Mouse (Mus musculus) heart, postnatal 0 days (tissue): ENCODE results near the gene Ercc1. TPM values are rescaled to one million over a fixed set of nuclear protein-coding genes. Genes with fewer than 3 reads are reported as not detected.

Experiments used
- ATAC-seq: fragments of 200-750 bp; cut with Nextera tagmentation; 2 replicates; pipeline ENCODE4 v1.8.0; 2017; ENCODE audit warnings: low read depth, moderate number of reproducible peaks, moderate library complexity; ENCODE audit not compliant: insufficient read depth
- DNase-seq: peaks from one replicate; pipeline ENCODE4 v3.0.0-alpha.2; 2016; ENCODE audit warnings: low spot score
- H3K27ac ChIP-seq: fragments of 300-500 bp; sonication (generic); 2 replicates; pipeline ENCODE4 v1.5.1; 2014; ENCODE audit warnings: low read depth, mild to moderate bottlenecking
- H3K27me3 ChIP-seq: fragments of 300-500 bp; sonication (generic); 2 replicates; pipeline ENCODE4 v1.6.1; 2014; ENCODE audit warnings: low read length, mixed read lengths; ENCODE audit not compliant: control insufficient read depth, insufficient read depth
- H3K36me3 ChIP-seq: fragments of 300-500 bp; sonication (generic); replicated peaks from 2 replicates; pipeline ENCODE4 v1.6.1; 2014; ENCODE audit warnings: low read length, mixed read lengths; ENCODE audit not compliant: control insufficient read depth, insufficient read depth
- H3K4me1 ChIP-seq: fragments of 300-500 bp; sonication (generic); 2 replicates; pipeline ENCODE4 v1.6.1; 2014; ENCODE audit warnings: antibody characterized with exemption; ENCODE audit not compliant: control insufficient read depth, insufficient read depth
- H3K4me2 ChIP-seq: fragments of 300-500 bp; sonication (generic); 2 replicates; pipeline ENCODE4 v1.6.1; 2014; ENCODE audit warnings: low read depth, mild to moderate bottlenecking, low read length, moderate library complexity
- H3K4me3 ChIP-seq: fragments of 300-500 bp; sonication (generic); 2 replicates; pipeline ENCODE4 v1.5.1; 2014; ENCODE audit warnings: low read depth, low read length
- H3K9ac ChIP-seq: fragments of 300-500 bp; sonication (generic); replicated peaks from 2 replicates; pipeline ENCODE4 v1.6.1; 2014; ENCODE audit warnings: low read depth, low read length, mixed read lengths
- H3K9me3 ChIP-seq: fragments of 300-500 bp; sonication (generic); replicated peaks from 2 replicates; pipeline ENCODE4 v1.6.1; 2016; ENCODE audit warnings: low read length; ENCODE audit not compliant: control insufficient read depth
- CTCF ChIP-seq: IDR thresholded peaks from 2 replicates; pipeline ENCODE4 v1.5.1; 2016; ENCODE audit warnings: antibody characterized with exemption, control low read depth, low read depth
- EP300 ChIP-seq: IDR thresholded peaks from 2 replicates; pipeline ENCODE4 v1.6.1; 2016; ENCODE audit warnings: antibody characterized with exemption, low read depth
- WGBS: fragments of 180-500 bp; shearing (Covaris S2); extraction: QIAGEN DNeasy Blood & Tissue Kit; methylation state at CpG from one replicate; pipeline ENCODE4 v1.1.7; 2014; 5-methylcytosine and 5-hydroxymethylcytosine counted together
- polyA plus RNA-seq: library from polyadenylated mRNA; unstranded; fragments of >200 nt; fragmentation: Nextera tagmentation; extraction: Ambion mirVana; gene quantifications from 2 replicates; pipeline ENCODE4 v1.2.1, GENCODE M21; 2015
- total RNA-seq: library from RNA; depleted of rRNA; stranded (reverse); fragments of >200 nt; gene quantifications from 2 replicates; pipeline ENCODE4 v1.2.3, GENCODE M21; 2014; ENCODE audit warnings: low replicate concordance

Gene Ercc1
- total and polyA plus RNA-seq, 2 experiments from 2014 or later: 26.2 to 55.2 TPM

GRCm38 (mm10) chr7:19311991-19312390 lies 32.6 kb upstream of the Ercc1 start:
- WGBS: 38% methylated on average over 4 of the region's 4 CpGs

GRCm38 (mm10) chr7:19314033-19314432 lies 30.5 kb upstream of the Ercc1 start:
- no peak for ATAC-seq
- Histone ChIP-seq H3K4me1 (0 out of 2 replicates have a peak, but pooled peaks cover 6% of the 10 kb centered on the region), H3K27me3 (no peaks in the 10 kb centered on the region), H3K36me3 (no peaks in the 10 kb centered on the region), H3K4me2 (no peak overlapping the region), H3K9me3 (no peaks in the 10 kb centered on the region), H3K9ac (no peak overlapping the region), H3K4me3 (no peak overlapping the region), H3K27ac (no peak overlapping the region)
- TF ChIP-seq CTCF: no peak
- no peak for TF ChIP-seq EP300
- DNase-seq: no peak
- 36% methylated on average over 5 of the region's 5 CpGs for WGBS

More at GRCm38 (mm10) chr7:19311991-19312390, 32.6 kb upstream of the Ercc1 start:
- Histone ChIP-seq H3K9ac (no peak overlapping the region), H3K4me3 (no peak overlapping the region), H3K4me2 (no peak overlapping the region), H3K27ac (no peak overlapping the region), H3K4me1 (0 out of 2 replicates have a peak, but pooled peaks cover 4% of the 10 kb centered on the region), H3K36me3 (no peaks in the 10 kb centered on the region), H3K27me3 (no peaks in the 10 kb centered on the region), H3K9me3 (no peaks in the 10 kb centered on the region)
- no peak for TF ChIP-seq CTCF
- TF ChIP-seq EP300: no peak
- DNase-seq (no peak), ATAC-seq (no peak)

GRCm38 (mm10) chr7:19316451-19317161 lies 28.0 kb upstream of the Ercc1 start:
- Histone ChIP-seq H3K27me3 (no peaks in the 10 kb centered on the region), H3K27ac (peak overlapping the region; percentile 63), H3K9me3 (no peaks in the 10 kb centered on the region), H3K36me3 (no peaks in the 10 kb centered on the region), H3K4me1 (peaks cover 16% of the 10 kb centered on the region; the same call in 1 of the 2 replicates), H3K4me3 (no peak overlapping the region), H3K9ac (no peak overlapping the region), H3K4me2 (no peak overlapping the region)
- ATAC-seq: no peak
- no peak for TF ChIP-seq EP300
- TF ChIP-seq CTCF: no peak
- DNase-seq: peak; percentile 22
- WGBS: 38% methylated on average over 14 of the region's 14 CpGs

GRCm38 (mm10) chr7:19318201-19318600 lies 26.4 kb upstream of the Ercc1 start:
- Histone ChIP-seq H3K4me2 (no peak overlapping the region), H3K4me1 (peaks cover 16% of the 10 kb centered on the region; the same call in 1 of the 2 replicates), H3K4me3 (no peak overlapping the region), H3K27ac (no peak overlapping the region), H3K9ac (no peak overlapping the region), H3K36me3 (no peaks in the 10 kb centered on the region), H3K27me3 (no peaks in the 10 kb centered on the region), H3K9me3 (no peaks in the 10 kb centered on the region)
- no peak for TF ChIP-seq CTCF
- TF ChIP-seq EP300: no peak
- WGBS: 65% methylated on average over 2 of the region's 2 CpGs
- ATAC-seq (no peak), DNase-seq (no peak)

- ATAC-seq (no peak), DNase-seq (no peak)
- Histone ChIP-seq H3K9me3 (no peaks in the 10 kb centered on the region), H3K27me3 (no peaks in the 10 kb centered on the region), H3K9ac (no peak overlapping the region), H3K27ac (no peak overlapping the region), H3K36me3 (no peaks in the 10 kb centered on the region), H3K4me2 (no peak overlapping the region), H3K4me3 (no peak overlapping the region), H3K4me1 (peaks cover 16% of the 10 kb centered on the region; the same call in 1 of the 2 replicates)
- WGBS: 79% methylated on average over 7 of the region's 7 CpGs
- TF ChIP-seq EP300 (no peak), CTCF (no peak)
These were observed 25.9 kb upstream of the Ercc1 start for GRCm38 (mm10) chr7:19318676-19319075.
